Mouse (Mus musculus): ENCODE data around the gene Tmco3. TPM values are rescaled to one million over a fixed set of nuclear protein-coding genes. Genes with fewer than 3 reads are reported as not detected.

Gene Tmco3
- polyA plus RNA-seq, 1 experiment from 2014 or later, result 5.2 TPM

- no peak overlapping the region for H3K4me3 ChIP-seq (replicated peaks)
- no peaks in the 10 kb centered on the region for H3K27me3 ChIP-seq
- H3K4me2 ChIP-seq, result no peak overlapping the region
- H3K36me3 ChIP-seq, result peaks cover 27% of the 10 kb centered on the region
- no peak overlapping the region for H3K27ac ChIP-seq
- ATAC-seq (ENCODE audit: low read depth), result no peak
- H3K4me1 ChIP-seq (replicated peaks), result no peaks in the 10 kb centered on the region
- H3K9ac ChIP-seq, result no peak overlapping the region
- no peak for DNase-seq
- 61% methylated on average over 5 of the region's 5 CpGs for WGBS (ENCODE audit: insufficient replicate concordance)
- no peaks in the 10 kb centered on the region for H3K9me3 ChIP-seq (replicated peaks)
These were observed 11.0 kb upstream of the Tmco3 start for GRCm38 (mm10) chr8:13276941-13277447.

GRCm38 (mm10) chr8:13283200-13283599 is 4.8 kb upstream of the Tmco3 start:
- Histone ChIP-seq H3K36me3 (no peaks in the 10 kb centered on the region), H3K9ac (no peak overlapping the region), H3K4me1 (replicated peaks) (peaks cover 14% of the 10 kb centered on the region), H3K27ac (no peak overlapping the region), H3K4me2 (no peak overlapping the region), H3K4me3 (replicated peaks) (no peak overlapping the region), H3K9me3 (replicated peaks) (no peaks in the 10 kb centered on the region), H3K27me3 (no peaks in the 10 kb centered on the region)
- DNase-seq (no peak), ATAC-seq (ENCODE audit: low read depth) (no peak)
- 81% methylated on average over 1 of the region's 1 CpGs for WGBS (ENCODE audit: insufficient replicate concordance)

GRCm38 (mm10) chr8:13287304-13287691 is 692 bp upstream of the Tmco3 start:
- Histone ChIP-seq H3K4me2 (peak overlapping the region; percentile 93), H3K9me3 (replicated peaks) (no peaks in the 10 kb centered on the region), H3K36me3 (no peaks in the 10 kb centered on the region), H3K27ac (peak overlapping the region; percentile 99), H3K4me1 (replicated peaks) (peaks cover 26% of the 10 kb centered on the region), H3K27me3 (no peaks in the 10 kb centered on the region), H3K9ac (peak overlapping the region; percentile 88), H3K4me3 (replicated peaks) (peak overlapping the region; percentile 76)
- peak; percentile 86 for ATAC-seq (ENCODE audit: low read depth)
- peak; percentile 91 for DNase-seq
- under 1% methylated on average over 34 of the region's 34 CpGs for WGBS (ENCODE audit: insufficient replicate concordance)

GRCm38 (mm10) chr8:13288646-13289045 is 656 bp downstream of the Tmco3 start:
- WGBS (ENCODE audit: insufficient replicate concordance), result 5% methylated on average over 6 of the region's 6 CpGs
- H3K27ac ChIP-seq, result peak overlapping the region; percentile 99
- no peak for ATAC-seq (ENCODE audit: low read depth)
- no peak for DNase-seq
- peak overlapping the region; percentile 93 for H3K4me2 ChIP-seq
- no peaks in the 10 kb centered on the region for H3K27me3 ChIP-seq
- peaks cover 4% of the 10 kb centered on the region for H3K36me3 ChIP-seq
- H3K4me1 ChIP-seq (replicated peaks), result peaks cover 26% of the 10 kb centered on the region
- peak overlapping the region; percentile 88 for H3K9ac ChIP-seq
- H3K4me3 ChIP-seq (replicated peaks), result peak overlapping the region; percentile 76
- H3K9me3 ChIP-seq (replicated peaks), result no peaks in the 10 kb centered on the region

- Histone ChIP-seq H3K9me3 (replicated peaks) (no peaks in the 10 kb centered on the region), H3K27ac (no peak overlapping the region), H3K4me3 (replicated peaks) (no peak overlapping the region), H3K36me3 (peaks cover 33% of the 10 kb centered on the region), H3K9ac (no peak overlapping the region), H3K27me3 (no peaks in the 10 kb centered on the region), H3K4me2 (no peak overlapping the region), H3K4me1 (replicated peaks) (peaks cover 12% of the 10 kb centered on the region)
- 26% methylated on average over 9 of the region's 9 CpGs for WGBS (ENCODE audit: insufficient replicate concordance)
- DNase-seq (peak; percentile 63), ATAC-seq (ENCODE audit: low read depth) (no peak)
These were observed 4.4 kb downstream of the Tmco3 start for GRCm38 (mm10) chr8:13292364-13292763.

GRCm38 (mm10) chr8:13293677-13294470 is 5.9 kb downstream of the Tmco3 start:
- Histone ChIP-seq H3K4me3 (replicated peaks) (no peak overlapping the region), H3K27ac (no peak overlapping the region), H3K4me2 (no peak overlapping the region), H3K36me3 (peaks cover 35% of the 10 kb centered on the region), H3K9me3 (replicated peaks) (no peaks in the 10 kb centered on the region), H3K4me1 (replicated peaks) (peaks cover 5% of the 10 kb centered on the region), H3K9ac (no peak overlapping the region), H3K27me3 (no peaks in the 10 kb centered on the region)
- WGBS (ENCODE audit: insufficient replicate concordance), result 79% methylated on average over 9 of the region's 9 CpGs
- DNase-seq, result no peak
- ATAC-seq (ENCODE audit: low read depth), result no peak

- ATAC-seq (ENCODE audit: low read depth) (no peak), DNase-seq (no peak)
- H3K27me3 ChIP-seq, result no peaks in the 10 kb centered on the region
- H3K9me3 ChIP-seq (replicated peaks), result 0 out of 2 replicates have a peak, but pooled peaks cover 4% of the 10 kb centered on the region
- no peak overlapping the region for H3K27ac ChIP-seq
- H3K9ac ChIP-seq, result no peak overlapping the region
- no peak overlapping the region for H3K4me3 ChIP-seq (replicated peaks)
- peaks cover 44% of the 10 kb centered on the region for H3K36me3 ChIP-seq
- H3K4me2 ChIP-seq, result no peak overlapping the region
- 81% methylated on average over 8 of the region's 8 CpGs for WGBS (ENCODE audit: insufficient replicate concordance)
- no peaks in the 10 kb centered on the region for H3K4me1 ChIP-seq (replicated peaks)
These were observed 11.6 kb downstream of the Tmco3 start for GRCm38 (mm10) chr8:13299571-13299970.

- H3K36me3 ChIP-seq, result peaks cover 35% of the 10 kb centered on the region
- no peak overlapping the region for H3K4me2 ChIP-seq
- H3K4me3 ChIP-seq (replicated peaks), result no peak overlapping the region
- H3K4me1 ChIP-seq (replicated peaks), result peaks cover under 1% of the 10 kb centered on the region; the same call in 1 of the 2 replicates
- DNase-seq, result no peak
- H3K27ac ChIP-seq, result no peak overlapping the region
- H3K9ac ChIP-seq, result no peak overlapping the region
- 84% methylated on average over 7 of the region's 7 CpGs for WGBS (ENCODE audit: insufficient replicate concordance)
- H3K27me3 ChIP-seq, result no peaks in the 10 kb centered on the region
- ATAC-seq (ENCODE audit: low read depth), result no peak
- H3K9me3 ChIP-seq (replicated peaks), result 0 out of 2 replicates have a peak, but pooled peaks cover 4% of the 10 kb centered on the region
These were observed 13.0 kb downstream of the Tmco3 start for GRCm38 (mm10) chr8:13301036-13301435.

- Histone ChIP-seq H3K9ac (no peak overlapping the region), H3K4me3 (replicated peaks) (no peak overlapping the region), H3K27me3 (no peaks in the 10 kb centered on the region), H3K4me2 (no peak overlapping the region), H3K4me1 (replicated peaks) (peaks cover 6% of the 10 kb centered on the region), H3K36me3 (peaks cover 11% of the 10 kb centered on the region), H3K27ac (no peak overlapping the region), H3K9me3 (replicated peaks) (no peaks in the 10 kb centered on the region)
- no peak for ATAC-seq (ENCODE audit: low read depth)
- DNase-seq, result no peak
- WGBS (ENCODE audit: insufficient replicate concordance), result 84% methylated on average over 6 of the region's 6 CpGs
These were observed 17.5 kb downstream of the Tmco3 start for GRCm38 (mm10) chr8:13305459-13305858.

- Histone ChIP-seq H3K9ac (no peak overlapping the region), H3K9me3 (replicated peaks) (no peaks in the 10 kb centered on the region), H3K4me1 (replicated peaks) (peaks cover 6% of the 10 kb centered on the region), H3K4me2 (no peak overlapping the region), H3K27me3 (no peaks in the 10 kb centered on the region), H3K4me3 (replicated peaks) (no peak overlapping the region), H3K27ac (no peak overlapping the region), H3K36me3 (peaks cover 11% of the 10 kb centered on the region)
- DNase-seq (no peak), ATAC-seq (ENCODE audit: low read depth) (no peak)
- WGBS (ENCODE audit: insufficient replicate concordance), result 88% methylated on average over 4 of the region's 4 CpGs
These were observed 17.9 kb downstream of the Tmco3 start for GRCm38 (mm10) chr8:13305884-13306283.

- H3K27ac ChIP-seq, result no peak overlapping the region
- DNase-seq, result no peak
- no peaks in the 10 kb centered on the region for H3K9me3 ChIP-seq (replicated peaks)
- WGBS (ENCODE audit: insufficient replicate concordance), result 48% methylated on average over 7 of the region's 7 CpGs
- H3K4me2 ChIP-seq, result no peak overlapping the region
- no peaks in the 10 kb centered on the region for H3K27me3 ChIP-seq
- no peak overlapping the region for H3K4me3 ChIP-seq (replicated peaks)
- no peak overlapping the region for H3K9ac ChIP-seq
- ATAC-seq (ENCODE audit: low read depth), result peak; percentile 68
- peaks cover 6% of the 10 kb centered on the region for H3K4me1 ChIP-seq (replicated peaks)
- peaks cover 11% of the 10 kb centered on the region for H3K36me3 ChIP-seq
These were observed 18.4 kb downstream of the Tmco3 start for GRCm38 (mm10) chr8:13306309-13306909.

All from liver, embryonic 13.5 days (tissue).